Mouse (Mus musculus) testis, adult 2 months (tissue): Measurements from ENCODE around the gene Agfg2.

Experiments
- CTCF ChIP-seq: fragments of 200-500 bp; IDR thresholded peaks from 2 replicates; pipeline ENCODE4 v1.5.1; 2012; ENCODE audit warnings: low read depth, mild to moderate bottlenecking, inconsistent platforms, low read length, moderate library complexity; ENCODE audit not compliant: control insufficient read depth, insufficient read depth, insufficient replicate concordance
- POLR2A ChIP-seq: fragments of 200-500 bp; IDR thresholded peaks from 2 replicates; pipeline ENCODE4 v1.6.1; 2012; ENCODE audit warnings: low read depth, mild to moderate bottlenecking, inconsistent platforms, low read length, moderate library complexity; ENCODE audit not compliant: control insufficient read depth

DNA sequence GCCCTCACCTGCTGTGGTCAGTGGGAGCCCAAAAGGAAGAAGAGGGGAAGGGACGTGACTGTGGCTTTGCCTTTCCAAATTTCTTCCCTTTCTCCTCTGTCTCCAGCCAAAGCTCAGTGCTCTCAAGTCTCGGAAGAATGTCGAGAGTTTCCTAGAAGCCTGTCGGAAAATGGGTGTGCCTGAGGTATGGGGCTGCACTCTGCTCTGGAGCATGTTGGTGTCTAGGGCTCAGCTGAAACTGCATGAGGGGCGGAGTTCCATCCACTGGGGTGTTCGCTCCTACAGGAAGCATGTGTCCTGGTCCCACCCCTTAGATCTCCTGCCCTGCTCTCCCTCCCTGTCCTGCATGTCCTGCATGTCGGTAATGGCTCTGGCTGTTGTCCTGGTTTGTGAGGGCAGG, 45.1 kb downstream of the Agfg2 start:
- TF ChIP-seq CTCF (no peak), POLR2A (no peak)
